Mouse (Mus musculus) CH12F3 (cell line): ENCODE data around the gene Bag6.

Source experiments
- in situ Hi-C: fragments of 300-500 bp; cut with MboI; formaldehyde crosslinking; loops from 2 replicates; pipeline ENCODE4 v1.14.3; 2020; ENCODE audit warnings: low sequenced_read_pairs

Bag6 gene

DNA sequence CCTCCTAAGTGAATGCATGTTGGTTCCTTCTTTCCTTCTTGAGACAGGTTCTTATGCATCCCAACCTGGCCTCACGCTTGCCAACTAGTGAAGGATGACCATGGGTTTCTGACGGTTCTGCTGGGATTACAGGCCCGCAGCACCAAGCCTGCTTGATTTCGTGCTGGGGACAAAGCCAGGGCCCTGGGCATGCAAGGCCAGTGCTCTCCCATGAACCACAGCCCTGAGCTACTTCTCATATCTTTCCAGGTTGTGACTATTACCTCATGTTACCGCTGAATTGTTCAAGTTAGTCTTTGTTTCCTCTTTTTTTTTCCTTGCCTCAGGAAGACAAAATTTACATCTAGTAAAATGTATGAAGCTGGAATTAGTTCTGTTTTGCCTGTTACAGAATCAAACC lies 57.9 kb downstream of the Bag6 start:
- in situ Hi-C loops: no loop called here

DNA sequence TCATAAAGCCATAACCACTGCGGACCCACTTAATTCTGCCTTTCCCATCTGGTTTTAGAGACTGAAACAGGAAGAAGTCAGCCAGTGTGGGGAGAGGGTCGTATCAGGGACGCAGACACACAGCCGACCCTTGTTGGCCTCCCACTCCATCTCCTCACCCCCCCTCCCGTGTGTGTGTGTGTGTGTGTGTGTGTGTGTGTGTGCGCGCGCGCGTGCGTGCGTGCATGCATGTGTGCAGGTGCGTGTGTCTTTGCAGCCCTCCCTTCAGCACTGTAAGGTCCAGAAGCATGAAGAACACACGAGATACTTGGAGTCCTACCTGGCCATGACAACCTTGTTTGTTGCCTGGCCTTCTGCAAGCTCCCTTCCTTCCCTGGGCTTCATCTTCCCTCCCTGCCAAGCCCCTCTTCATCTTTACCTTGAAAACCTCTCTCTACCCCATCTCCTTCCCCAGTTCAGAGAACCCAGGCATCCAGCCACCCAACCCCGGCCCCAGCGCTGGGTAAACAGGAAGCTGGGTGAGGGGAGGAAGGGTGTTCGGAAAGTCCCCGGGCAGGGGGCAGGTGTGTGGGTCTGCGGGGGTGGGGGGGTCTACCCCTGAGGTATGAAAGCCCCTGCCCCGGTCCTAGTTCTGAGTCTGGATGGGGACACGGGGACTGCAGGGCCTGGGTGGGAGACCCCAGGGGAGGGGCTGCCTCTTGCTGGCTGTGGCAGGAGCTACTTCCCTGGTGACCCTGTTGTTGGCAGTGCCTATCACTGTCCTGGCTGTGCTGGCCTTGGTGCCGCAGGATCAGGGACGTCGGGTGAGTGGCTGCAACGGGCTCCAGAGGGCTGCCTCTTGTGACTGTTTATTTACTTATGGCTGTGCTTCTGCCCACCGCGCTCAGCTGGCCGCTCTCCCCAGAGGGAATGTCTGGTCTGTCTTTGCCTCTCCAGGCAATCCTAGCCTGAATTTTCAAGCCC lies 59.2 kb downstream of the Bag6 start, which contains the start of gene Ltb:
TSS of gene Ltb (plus strand) at position 559 of the 963 bp plus-strand sequence.
- in situ Hi-C loops: no loop called here

DNA sequence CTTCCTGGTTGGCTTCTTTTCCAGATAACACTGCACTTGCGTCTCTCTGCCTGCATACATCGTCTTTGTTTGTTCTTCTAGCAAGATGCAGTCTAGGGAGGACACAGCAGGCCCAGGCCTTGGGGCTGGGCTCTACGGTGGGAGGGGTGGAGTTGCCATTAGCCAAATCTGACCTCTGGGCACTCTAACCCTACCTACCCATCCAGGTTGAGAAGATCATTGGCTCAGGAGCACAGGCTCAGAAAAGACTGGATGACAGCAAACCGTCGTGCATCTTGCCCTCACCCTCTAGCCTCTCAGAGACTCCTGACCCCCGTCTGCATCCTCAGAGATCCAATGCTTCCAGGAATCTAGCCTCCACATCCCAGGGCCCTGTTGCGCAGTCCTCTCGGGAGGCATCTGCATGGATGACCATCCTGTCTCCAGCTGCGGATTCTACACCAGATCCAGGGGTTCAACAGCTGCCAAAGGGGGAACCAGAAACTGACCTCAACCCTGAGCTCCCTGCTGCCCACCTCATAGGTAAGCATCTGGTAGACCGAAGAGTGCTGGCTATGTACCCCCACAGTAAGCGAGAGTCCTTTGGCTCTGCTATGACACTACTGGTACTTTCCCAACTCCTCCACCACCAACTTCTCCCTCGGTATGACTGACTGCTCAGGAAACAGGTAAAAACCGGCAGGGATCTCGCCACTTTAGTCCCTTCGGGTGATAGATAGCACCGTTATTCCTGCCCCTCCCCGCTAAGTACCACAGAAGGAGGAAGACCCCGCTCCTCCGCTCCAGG lies 60.1 kb downstream of the Bag6 start:
- in situ Hi-C loops: no loop called here

DNA sequence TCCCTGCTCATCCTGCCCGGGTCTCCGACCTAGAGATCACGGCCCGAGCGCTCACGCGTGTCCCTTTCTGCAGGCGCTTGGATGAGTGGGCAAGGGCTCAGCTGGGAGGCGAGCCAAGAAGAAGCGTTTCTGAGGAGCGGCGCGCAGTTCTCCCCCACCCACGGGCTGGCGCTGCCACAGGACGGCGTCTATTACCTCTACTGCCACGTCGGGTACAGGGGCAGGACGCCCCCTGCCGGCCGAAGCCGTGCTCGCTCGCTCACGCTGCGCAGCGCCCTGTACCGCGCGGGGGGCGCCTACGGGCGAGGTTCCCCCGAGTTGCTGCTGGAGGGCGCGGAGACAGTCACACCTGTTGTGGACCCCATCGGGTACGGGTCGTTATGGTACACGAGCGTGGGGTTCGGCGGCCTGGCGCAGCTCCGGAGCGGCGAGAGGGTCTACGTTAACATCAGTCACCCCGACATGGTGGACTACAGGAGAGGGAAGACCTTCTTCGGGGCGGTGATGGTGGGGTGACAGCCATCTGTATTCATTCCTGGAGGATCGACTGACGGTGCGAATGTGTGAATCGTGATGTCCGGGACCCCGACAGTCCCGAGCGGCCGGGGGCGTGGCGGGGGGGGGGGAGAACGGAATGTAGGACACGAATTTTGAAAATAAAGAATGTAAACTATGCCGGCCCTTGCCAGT lies 60.8 kb downstream of the Bag6 start:
- in situ Hi-C loops: no loop called here

DNA sequence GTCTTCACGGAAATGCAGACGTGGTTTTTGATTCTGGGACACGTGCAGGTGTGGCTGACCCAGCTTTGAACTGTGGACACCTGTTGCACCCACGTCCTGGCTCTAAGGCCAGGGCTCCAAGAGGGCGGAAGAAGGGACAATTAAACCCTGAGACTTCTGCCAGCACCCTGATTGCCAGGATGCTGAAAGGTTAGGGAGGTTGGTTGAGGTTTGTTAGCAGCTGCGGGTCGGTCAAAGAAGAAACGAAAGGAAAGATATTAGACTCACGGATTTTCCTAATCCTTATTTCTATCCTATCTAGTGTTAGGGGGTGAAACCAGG lies 61.3 kb downstream of the Bag6 start:
- in situ Hi-C loops: no loop called here
